Mouse (Mus musculus) heart, adult 8-10 months (tissue): Measurements from ENCODE around the gene Eif4g3. TPM values are rescaled to one million over a fixed set of nuclear protein-coding genes. Genes with fewer than 3 reads are reported as not detected.

Experiments used
- DNase-seq: peaks from one replicate; pipeline ENCODE4 v3.0.0; 2022; ENCODE audit warnings: low spot score
- microRNA-seq: library from miRNA; unstranded; fragments of <30 nt; microRNA quantifications from one replicate; pipeline ENCODE4 v1.2.0, GENCODE M21; 2022
- total RNA-seq, 4 experiments: library from RNA; stranded (reverse); gene quantifications; 2 replicates each; pipeline ENCODE4 v1.2.4; 2022

Eif4g3 gene
- total RNA-seq, 4 experiments from 2014 or later, result 36.5 to 42.9 (median 41.0) TPM

DNA sequence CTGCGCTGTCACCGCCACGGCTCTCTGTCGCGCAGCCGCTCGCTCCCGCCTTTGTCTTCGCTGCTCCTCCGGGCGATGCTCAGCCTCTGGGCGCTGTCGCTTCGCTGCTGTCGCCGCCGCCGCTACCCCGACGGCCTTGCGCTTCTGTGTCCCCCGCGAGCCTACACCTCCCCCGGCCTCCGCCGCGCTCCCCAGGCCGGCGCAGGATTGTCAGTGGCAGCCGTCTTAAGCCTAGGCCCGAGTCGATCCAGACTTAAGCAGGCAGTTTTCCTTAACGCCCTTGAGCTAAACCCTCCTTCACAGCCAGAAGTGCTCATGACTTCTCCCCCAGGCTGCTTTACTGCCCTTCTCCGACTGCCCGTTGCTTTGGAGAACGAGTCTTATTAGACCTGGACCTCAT, 224.6 kb downstream of the Eif4g3 start:
- DNase-seq, result no peak

DNA sequence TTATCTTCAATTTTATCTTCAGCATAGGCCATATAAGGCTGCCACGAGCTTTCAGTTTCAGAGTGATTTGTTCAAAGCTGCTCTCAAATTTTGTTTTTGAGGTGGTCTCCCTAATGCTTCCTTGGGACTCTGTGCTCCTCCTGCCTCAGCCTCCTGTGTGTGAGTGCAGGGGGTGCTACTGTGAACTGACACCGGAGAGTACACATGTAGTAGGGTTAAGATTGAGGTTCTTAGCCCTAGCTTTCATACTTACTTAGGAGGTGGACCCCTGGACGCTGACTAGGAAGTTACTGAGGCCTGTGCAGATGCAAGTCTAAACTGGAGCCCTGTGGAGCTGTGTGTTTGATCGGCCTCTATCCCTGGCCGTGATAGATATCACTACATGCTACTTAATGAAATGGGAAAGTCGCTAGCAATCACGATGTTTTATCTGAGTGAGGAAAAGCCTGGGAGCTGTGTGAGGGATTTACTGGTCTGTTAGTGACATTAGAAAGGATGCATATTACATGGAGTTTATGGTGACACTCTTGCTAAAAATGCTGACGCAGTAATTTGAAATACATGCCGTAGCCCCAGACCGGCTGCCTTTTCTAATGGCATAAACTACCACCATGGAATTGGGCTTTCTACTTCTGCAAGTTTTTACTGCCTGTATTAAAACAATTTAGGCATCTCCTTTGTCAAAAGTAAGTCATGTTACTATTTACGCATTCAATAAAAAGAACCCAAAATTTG, 225.3 kb downstream of the Eif4g3 start:
- DNase-seq, result no peak

- DNase-seq, result no peak
These were observed 226.5 kb downstream of the Eif4g3 start for GRCm38 (mm10) chr4:138219331-138219730.

DNA sequence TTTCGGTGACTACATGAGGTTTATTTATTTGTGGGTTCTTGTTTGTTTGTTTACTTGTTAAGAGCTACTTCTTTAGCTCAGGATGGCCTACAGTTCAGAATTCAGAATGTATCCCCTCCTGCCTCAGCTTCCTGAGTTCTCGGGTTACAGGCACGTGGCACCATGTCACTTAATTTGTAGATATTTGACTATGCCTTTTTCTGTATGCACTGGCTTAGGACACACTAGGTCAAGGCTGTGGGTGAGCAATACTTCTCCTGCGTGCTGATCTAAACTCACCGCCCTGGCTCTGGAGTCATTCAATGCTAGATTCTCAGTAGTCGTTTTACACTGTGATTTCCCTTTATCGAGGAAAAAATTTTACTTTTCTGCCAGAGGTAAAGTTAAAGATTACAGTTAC, 227.9 kb downstream of the Eif4g3 start:
- no peak for DNase-seq

DNA sequence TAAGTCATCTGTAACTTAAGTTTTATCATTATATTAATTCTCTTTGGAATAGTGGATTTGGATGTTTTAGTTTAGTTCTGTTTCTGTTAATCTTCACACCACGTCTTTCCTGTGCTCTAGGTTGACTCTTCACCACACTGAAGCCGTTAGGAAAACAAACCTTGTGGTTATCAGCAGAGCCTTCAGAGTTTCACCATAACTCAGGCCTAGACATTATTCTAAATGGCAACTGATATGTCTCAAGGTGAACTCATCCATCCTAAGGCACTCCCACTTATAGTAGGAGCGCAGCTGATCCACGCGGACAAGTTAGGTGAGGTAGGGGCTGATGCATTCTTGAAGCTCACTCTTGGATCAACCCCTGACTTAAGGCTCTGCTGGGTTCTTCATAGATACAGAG, 228.6 kb downstream of the Eif4g3 start:
- no peak for DNase-seq

DNA sequence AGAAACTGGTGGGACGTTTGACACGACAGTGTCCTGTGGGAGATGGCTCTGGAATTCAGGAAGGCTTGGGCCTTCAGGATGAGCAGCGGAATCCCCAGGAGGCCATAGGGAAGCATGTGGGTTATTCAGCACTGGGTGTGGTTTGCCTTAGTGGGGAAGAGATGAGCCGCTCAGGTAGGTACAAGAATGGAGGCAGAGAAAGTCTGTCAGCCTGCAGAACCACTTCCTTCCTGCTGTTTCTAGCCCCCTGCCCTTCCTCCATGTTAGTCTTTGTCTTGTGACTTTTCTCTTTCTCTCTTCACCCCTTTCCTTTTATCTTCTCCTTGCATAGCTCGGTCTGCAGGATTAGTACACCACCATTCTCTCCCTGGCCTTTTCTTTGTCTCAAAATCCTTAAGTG, 229.6 kb downstream of the Eif4g3 start:
- no peak for DNase-seq

- DNase-seq, result no peak
These were observed 230.8 kb downstream of the Eif4g3 start for GRCm38 (mm10) chr4:138223623-138224022.

GRCm38 (mm10) chr4:138246756-138247665, 254.2 kb downstream of the Eif4g3 start:
- no peak for DNase-seq

DNA sequence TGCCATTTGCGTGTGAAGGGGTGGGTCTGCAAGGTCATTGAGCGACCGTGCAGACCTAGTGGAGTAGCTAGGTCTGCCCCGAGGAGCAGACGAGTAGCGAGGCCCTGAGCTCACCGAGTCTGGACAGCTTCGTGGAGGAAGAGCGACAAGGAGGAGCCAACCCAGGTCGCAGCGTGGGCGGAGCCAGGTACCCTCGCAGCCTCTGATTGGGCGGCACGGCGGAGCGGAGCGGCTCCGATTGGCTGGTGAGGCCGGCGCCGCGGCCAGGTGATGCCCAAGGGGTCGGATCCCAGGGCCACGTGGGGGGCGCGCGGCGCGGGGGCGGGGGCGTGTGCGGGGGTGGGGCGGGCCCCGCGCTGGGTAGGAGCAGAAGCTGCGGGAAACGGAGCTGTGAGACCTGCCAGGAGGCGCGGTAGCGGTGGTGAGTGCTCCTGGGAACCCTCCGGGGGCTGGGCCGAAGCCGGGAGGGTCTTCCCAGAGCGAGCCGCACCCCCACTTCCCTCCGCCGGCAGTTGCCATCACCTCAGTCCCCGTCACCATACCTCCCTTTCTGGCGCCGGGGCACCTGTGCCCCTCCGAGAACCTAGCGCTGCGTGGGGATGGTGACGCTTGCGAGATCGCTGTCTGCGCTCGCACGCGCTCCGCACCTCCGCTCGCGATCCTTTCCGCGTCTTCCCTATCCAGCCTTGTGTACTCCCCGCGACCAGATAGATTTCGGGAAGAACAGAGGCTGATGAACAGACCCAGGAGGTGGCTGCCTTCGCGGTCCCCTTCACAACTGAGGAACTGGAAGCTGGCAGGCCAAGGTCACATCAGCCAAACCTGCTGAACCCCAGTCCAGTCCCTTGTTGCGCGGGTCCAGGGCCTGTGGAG, 257.5 kb downstream of the Eif4g3 start, which contains the start of the genes Sh2d5 and Kif17:
Sh2d5 (plus strand) TSS at position 316 of the 873 bp plus-strand sequence.
Kif17 (plus strand) TSS at position 348 of the 873 bp plus-strand sequence.
- peak; percentile 16 for DNase-seq

- DNase-seq, result no peak
These were observed 259.0 kb downstream of the Eif4g3 start for GRCm38 (mm10) chr4:138251819-138252218.

GRCm38 (mm10) chr4:138252231-138252630, 259.4 kb downstream of the Eif4g3 start:
- no peak for DNase-seq

DNA sequence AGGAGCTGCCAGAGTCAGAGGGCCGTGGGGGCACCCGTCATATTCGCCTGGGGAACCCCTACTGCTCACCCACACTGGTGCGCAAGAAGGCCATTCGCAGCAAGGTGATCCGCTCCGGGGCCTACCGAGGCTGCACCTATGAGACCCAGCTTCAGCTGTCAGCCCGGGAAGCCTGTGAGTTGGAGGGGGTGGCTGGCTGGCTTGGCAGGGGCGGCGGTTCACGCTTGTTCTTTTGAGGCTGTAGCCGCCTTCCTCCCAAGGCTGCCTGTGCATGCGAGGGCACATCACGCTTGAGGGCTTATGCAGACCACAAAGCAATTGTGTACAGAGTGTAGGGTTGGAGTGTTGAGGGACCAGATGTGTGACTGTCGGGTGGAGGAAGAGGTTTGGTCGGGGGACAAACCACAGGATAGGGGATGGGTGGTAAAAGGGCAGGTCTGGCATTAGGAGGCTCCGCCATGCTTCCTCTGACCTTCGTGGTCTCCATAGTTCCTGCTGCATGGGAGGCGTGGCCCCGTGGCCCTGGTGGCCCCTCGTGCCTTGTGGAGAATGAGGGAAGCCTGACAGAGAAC, 264.4 kb downstream of the Eif4g3 start:
- DNase-seq, result no peak

Small RNA genes lying within 50 kb of the gene (microRNA-seq; reads per million reads assigned to microRNA genes)
- not detected for gene Mir6399

Other genes starting within 250 kb of the Eif4g3 start
- gene Alpl, start 196.6 kb upstream of the Eif4g3 start, total RNA-seq, result 10 to 100 TPM; 54.6 to 70.0 (median 62.3) TPM
- gene Ece1, start 130.8 kb upstream of the Eif4g3 start, total RNA-seq, result 100 to 1,000 TPM; 101 to 124 (median 116) TPM
- 10 to 100 TPM; 81.4 to 89.4 (median 84.4) TPM for gene Hp1bp3, start 223.3 kb downstream of the Eif4g3 start, total RNA-seq